Mouse (Mus musculus) liver, postnatal 0 days (tissue): ENCODE data around the gene Lrmda.

ENCODE experiments used
- CTCF ChIP-seq: sonication (generic); IDR thresholded peaks from 2 replicates; pipeline ENCODE4 v1.5.1; 2016; ENCODE audit warnings: antibody characterized with exemption, low read depth
- EP300 ChIP-seq: IDR thresholded peaks from 2 replicates; pipeline ENCODE4 v1.6.1; 2016; ENCODE audit warnings: antibody characterized with exemption, low read depth, mild to moderate bottlenecking

- peak; percentile 63 for TF ChIP-seq CTCF
- no peak for TF ChIP-seq EP300
These were observed 33.4 kb upstream of the Lrmda start for GRCm38 (mm10) chr14:21985981-21986732.
